ENCODE assay signal across 26 mouse cellular contexts in genomic region chr11:118554542-118554941, GRCm38 (mm10).
A peak's percentile ranks its signal among the peaks of the same experiment; 100 is the strongest.
DNase-seq lines count a peak whose midpoint lies in the region; ATAC-seq lines count a peak whose summit lies in the region.
"Had no signal": no experiment of that assay in that cellular context is flagged by ENCODE, and none has a peak within 500 bp of the region (broad histone marks: within the 10 kb centered on the region; RNA-seq: fewer than 3 reads in every experiment).

No protein-coding gene starts in this region.

- peaks cover 44% of the 10 kb centered on the region for H3K4me1 ChIP-seq in hindbrain, embryonic 14.5 days (replicated peaks; ENCODE audit: control insufficient read depth, insufficient read depth, low read length)
- H3K4me1 ChIP-seq in hindbrain, embryonic 12.5 days, result peaks cover 47% of the 10 kb centered on the region
- H3K4me1 ChIP-seq in neural tube, embryonic 11.5 days (ENCODE audit: control insufficient read depth, insufficient read depth, low read length), result peaks cover 9% of the 10 kb centered on the region
- H3K4me1 ChIP-seq in midbrain, embryonic 13.5 days (replicated peaks), result peaks cover 48% of the 10 kb centered on the region
- H3K4me1 ChIP-seq: liver, embryonic 12.5 days had no signal

- no peaks in the 10 kb centered on the region for H3K36me3 ChIP-seq in hindbrain, embryonic 14.5 days (replicated peaks; ENCODE audit: control insufficient read depth, insufficient read depth)
- H3K36me3 ChIP-seq in hindbrain, embryonic 12.5 days, result no peaks in the 10 kb centered on the region
- H3K36me3 ChIP-seq in neural tube, embryonic 11.5 days (ENCODE audit: control insufficient read depth, insufficient read depth, low read length), result no peaks in the 10 kb centered on the region
- no peaks in the 10 kb centered on the region for H3K36me3 ChIP-seq in midbrain, embryonic 13.5 days
- H3K36me3 ChIP-seq: embryonic facial prominence, embryonic 12.5 days; liver, embryonic 12.5 days had no signal

- H3K27me3 ChIP-seq in hindbrain, embryonic 14.5 days (ENCODE audit: control insufficient read depth, insufficient read depth, low read length), result no peaks in the 10 kb centered on the region; the same call in 1 of the 2 replicates
- peaks cover 8% of the 10 kb centered on the region for H3K27me3 ChIP-seq in hindbrain, embryonic 12.5 days
- H3K27me3 ChIP-seq in neural tube, embryonic 11.5 days (ENCODE audit: control insufficient read depth, insufficient read depth, low read length), result peaks cover 3% of the 10 kb centered on the region; the same call in 1 of the 2 replicates
- H3K27me3 ChIP-seq in midbrain, embryonic 13.5 days, result 0 out of 2 replicates have a peak, but pooled peaks cover 6% of the 10 kb centered on the region

- no peak overlapping the region for H3K4me3 ChIP-seq in hindbrain, embryonic 14.5 days (replicated peaks; ENCODE audit: low read length)
- H3K4me3 ChIP-seq in hindbrain, embryonic 12.5 days, result no peak overlapping the region
- no peak overlapping the region for H3K4me3 ChIP-seq in neural tube, embryonic 11.5 days (ENCODE audit: low read depth, low read length)
- no peak overlapping the region for H3K4me3 ChIP-seq in midbrain, embryonic 13.5 days (replicated peaks)
- H3K4me3 ChIP-seq: embryonic facial prominence, embryonic 12.5 days; liver, embryonic 12.5 days had no signal

- no peak overlapping the region for H3K9ac ChIP-seq in hindbrain, embryonic 14.5 days
- no peak overlapping the region for H3K9ac ChIP-seq in hindbrain, embryonic 12.5 days
- 0 out of 2 replicates have a peak overlapping the region, but pooled peaks have one; percentile 5 for H3K9ac ChIP-seq in neural tube, embryonic 11.5 days (ENCODE audit: low read length)
- no peak overlapping the region for H3K9ac ChIP-seq in midbrain, embryonic 13.5 days (replicated peaks)
- H3K9ac ChIP-seq: embryonic facial prominence, embryonic 12.5 days; liver, embryonic 12.5 days; liver, postnatal 0 days had no signal

- WGBS in hindbrain, embryonic 14.5 days, result 18% methylated on average over 4 of the region's 4 CpGs
- WGBS in hindbrain, embryonic 12.5 days, result 14% methylated on average over 4 of the region's 4 CpGs
- 19% methylated on average over 4 of the region's 4 CpGs for WGBS in neural tube, embryonic 11.5 days
- WGBS in midbrain, embryonic 13.5 days, result 0% methylated on average over 4 of the region's 4 CpGs

- 0 out of 2 replicates have a peak overlapping the region, but pooled peaks have one; percentile 39 for H3K27ac ChIP-seq in hindbrain, embryonic 14.5 days
- no peak overlapping the region for H3K27ac ChIP-seq in hindbrain, embryonic 12.5 days
- no peak overlapping the region for H3K27ac ChIP-seq in neural tube, embryonic 11.5 days (ENCODE audit: low read depth, low read length)
- H3K27ac ChIP-seq in midbrain, embryonic 13.5 days, result 0 out of 2 replicates have a peak overlapping the region, but pooled peaks have one; percentile 49
- H3K27ac ChIP-seq: embryonic facial prominence, embryonic 12.5 days; kidney, postnatal 0 days; liver, embryonic 12.5 days had no signal

- no peak for DNase-seq in hindbrain, embryonic 14.5 days (ENCODE audit: low spot score)
- no peak for DNase-seq in neural tube, embryonic 11.5 days (ENCODE audit: low spot score)
- no peak for DNase-seq in neural tube, embryonic 10.5 days (ENCODE audit: extremely low spot score, low spot score)
- no peak for DNase-seq in kidney, adult 9 months
- no peak for DNase-seq in layer of hippocampus, postnatal 25 days (ENCODE audit: extremely low spot score in 1 of 2, low spot score in 1 of 2)
- DNase-seq: adrenal gland, adult 8-10 months; cerebellum, adult 11 months; cerebellum, adult 9-10 months; cerebellum, postnatal 36 days; embryo, embryonic 11 days; gastrocnemius, postnatal 10 days; heart, postnatal 14 days; kidney, adult 2 months; kidney, postnatal 4 days; layer of hippocampus, postnatal 36 days; left cerebral cortex, postnatal 4 days; liver, postnatal 0 days; lung, postnatal 36 days; right cerebral cortex, postnatal 14 days; thymus, postnatal 4 days had no signal

- no peak overlapping the region for H3K4me2 ChIP-seq in hindbrain, embryonic 14.5 days (replicated peaks)
- H3K4me2 ChIP-seq in hindbrain, embryonic 12.5 days (replicated peaks), result no peak overlapping the region
- H3K4me2 ChIP-seq in neural tube, embryonic 11.5 days (ENCODE audit: low read depth), result no peak overlapping the region
- H3K4me2 ChIP-seq in midbrain, embryonic 13.5 days (replicated peaks), result no peak overlapping the region
- H3K4me2 ChIP-seq: embryonic facial prominence, embryonic 12.5 days; liver, embryonic 12.5 days had no signal

- no peaks in the 10 kb centered on the region for H3K9me3 ChIP-seq in hindbrain, embryonic 14.5 days (ENCODE audit: control insufficient read depth, low read length)
- H3K9me3 ChIP-seq in hindbrain, embryonic 12.5 days (replicated peaks), result no peaks in the 10 kb centered on the region
- H3K9me3 ChIP-seq in neural tube, embryonic 11.5 days (ENCODE audit: control insufficient read depth, low read length), result no peaks in the 10 kb centered on the region
- H3K9me3 ChIP-seq in midbrain, embryonic 13.5 days, result no peaks in the 10 kb centered on the region
- H3K9me3 ChIP-seq: embryonic facial prominence, embryonic 12.5 days; liver, embryonic 12.5 days had no signal

- no peak for ATAC-seq in hindbrain, embryonic 14.5 days (ENCODE audit: low FRiP score)
- ATAC-seq in hindbrain, embryonic 12.5 days (ENCODE audit: low FRiP score), result no peak
- ATAC-seq in neural tube, embryonic 11.5 days (ENCODE audit: insufficient read depth, low FRiP score, low TSS enrichment), result no peak
- no peak for ATAC-seq in midbrain, embryonic 13.5 days
- ATAC-seq: CD4-positive, CD25-positive, alpha-beta regulatory T cell, adult 4 months; liver, embryonic 12.5 days; liver, postnatal 0 days had no signal

Comparison
In these comparisons a context has a peak if more than half of its experiments do, and no peak if none do; other contexts are left out.
1. H3K27ac ChIP-seq: peak in hindbrain, embryonic 14.5 days (single experiment) and midbrain, embryonic 13.5 days (single experiment); none in hindbrain, embryonic 12.5 days (single experiment) and neural tube, embryonic 11.5 days (single experiment).